Mouse (Mus musculus) CH12.LX (cell line): ENCODE measurements around the gene Itih2.

Experiments
- MAFK ChIP-seq: IDR thresholded peaks from 2 replicates; pipeline ENCODE4 v1.6.1; 2011; ENCODE audit warnings: low read length, improper control_type of control experiment; ENCODE audit not compliant: insufficient replicate concordance
- NRF1 ChIP-seq: IDR thresholded peaks from 2 replicates; pipeline ENCODE4 v1.6.1; 2014; ENCODE audit warnings: low read depth, mild to moderate bottlenecking, inconsistent platforms, low read length, improper control_type of control experiment, moderate library complexity
- POLR2A ChIP-seq: IDR thresholded peaks from 2 replicates; pipeline ENCODE4 v1.6.1; 2011; ENCODE audit warnings: low read depth, mild to moderate bottlenecking, improper control_type of control experiment, low read length
- ZNF384 ChIP-seq: IDR thresholded peaks from 2 replicates; pipeline ENCODE4 v1.6.1; 2012; ENCODE audit warnings: low read depth, low read length, improper control_type of control experiment, inconsistent platforms

- no peak for TF ChIP-seq POLR2A
- no peak for TF ChIP-seq ZNF384
- TF ChIP-seq MAFK, result no peak
- TF ChIP-seq NRF1, result no peak
Observed at GRCm38 (mm10) chr2:10167283-10167682, 36.1 kb upstream of the Itih2 start.
